Mouse (Mus musculus) neural tube, embryonic 12.5 days (tissue): Measurements from ENCODE around the gene Hao2. TPM values are rescaled to one million over a fixed set of nuclear protein-coding genes. Genes with fewer than 3 reads are reported as not detected.

Source experiments
- ATAC-seq: fragments of 200-750 bp; cut with Nextera tagmentation; 2 replicates; pipeline ENCODE4 v1.8.0; 2017; ENCODE audit warnings: low read depth, mild to moderate bottlenecking, moderate TSS enrichment, moderate library complexity; ENCODE audit not compliant: low FRiP score
- H3K27ac ChIP-seq: fragments of 300-500 bp; sonication (generic); 2 replicates; pipeline ENCODE4 v1.5.1; 2016
- H3K27me3 ChIP-seq: fragments of 300-500 bp; sonication (generic); replicated peaks from 2 replicates; pipeline ENCODE4 v1.6.1; 2016; ENCODE audit warnings: mild to moderate bottlenecking
- H3K36me3 ChIP-seq: fragments of 300-500 bp; sonication (generic); 2 replicates; pipeline ENCODE4 v1.6.1; 2016; ENCODE audit warnings: mild to moderate bottlenecking
- H3K4me1 ChIP-seq: fragments of 300-500 bp; sonication (generic); 2 replicates; pipeline ENCODE4 v1.6.1; 2016
- H3K4me2 ChIP-seq: fragments of 300-500 bp; sonication (generic); replicated peaks from 2 replicates; pipeline ENCODE4 v1.6.1; 2016; ENCODE audit warnings: mild to moderate bottlenecking
- H3K4me3 ChIP-seq: fragments of 300-500 bp; sonication (generic); 2 replicates; pipeline ENCODE4 v1.5.1; 2016
- H3K9ac ChIP-seq: fragments of 300-500 bp; sonication (generic); 2 replicates; pipeline ENCODE4 v1.6.1; 2016; ENCODE audit warnings: mild to moderate bottlenecking
- H3K9me3 ChIP-seq: fragments of 300-500 bp; sonication (generic); 2 replicates; pipeline ENCODE4 v1.6.1; 2016; ENCODE audit warnings: mild to moderate bottlenecking
- WGBS: fragments of 180-500 bp; shearing (Covaris S2); methylation state at CpG from one replicate; pipeline ENCODE4 v1.1.7; 2016; 5-methylcytosine and 5-hydroxymethylcytosine counted together
- polyA plus RNA-seq: library from polyadenylated mRNA; unstranded; fragments of >200 nt; fragmentation: Nextera tagmentation; extraction: Ambion mirVana; gene quantifications from 2 replicates; pipeline ENCODE4 v1.2.1, GENCODE M21; 2016

Gene Hao2
- polyA plus RNA-seq, 1 experiment from 2014 or later: 0.09 TPM

DNA sequence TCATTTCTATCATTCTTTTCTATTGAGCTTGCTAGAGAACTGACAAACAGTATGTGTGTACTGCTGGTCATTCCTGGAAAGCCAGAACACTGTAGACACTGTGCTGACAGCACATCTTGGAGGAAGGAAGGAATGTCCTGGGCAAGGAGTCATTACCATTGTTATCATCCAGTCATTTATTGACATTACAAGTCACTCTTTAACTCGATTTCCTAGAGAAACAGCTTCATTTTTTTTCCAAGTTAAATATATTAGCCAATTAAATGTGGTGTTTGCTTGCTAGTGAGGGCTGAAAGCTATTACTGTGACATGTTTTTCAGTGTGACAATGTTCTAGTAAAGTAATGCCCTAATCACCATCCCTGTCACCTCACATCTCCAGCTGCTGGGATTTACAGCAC is 39.4 kb downstream of the Hao2 start:
- Histone ChIP-seq H3K36me3 (no peaks in the 10 kb centered on the region), H3K9ac (no peak overlapping the region), H3K27me3 (no peaks in the 10 kb centered on the region), H3K27ac (no peak overlapping the region), H3K4me3 (no peak overlapping the region), H3K9me3 (no peaks in the 10 kb centered on the region), H3K4me2 (no peak overlapping the region), H3K4me1 (no peaks in the 10 kb centered on the region)
- ATAC-seq: no peak
- 48% methylated on average over 1 of the region's 1 CpGs for WGBS

DNA sequence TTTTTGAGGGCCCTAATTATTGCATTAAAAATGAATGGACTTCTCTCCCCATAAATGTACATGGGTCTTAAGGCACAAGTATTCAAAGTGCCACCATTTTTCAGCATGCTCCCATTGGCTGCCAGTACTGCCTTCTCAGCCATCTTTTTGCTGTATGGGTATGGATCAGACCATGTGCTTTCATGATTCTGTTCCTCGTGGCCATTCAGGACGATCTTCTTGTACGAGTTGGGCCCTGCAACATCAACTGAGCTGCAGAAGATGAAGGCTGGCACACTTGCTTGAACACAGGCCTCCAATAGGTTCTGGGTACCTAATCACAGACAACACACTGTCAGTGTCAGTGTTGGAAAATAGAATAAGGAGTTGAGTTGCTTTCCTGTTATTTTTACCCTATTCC is 40.0 kb downstream of the Hao2 start:
- no peak for ATAC-seq
- WGBS: 92% methylated on average over 3 of the region's 3 CpGs

DNA sequence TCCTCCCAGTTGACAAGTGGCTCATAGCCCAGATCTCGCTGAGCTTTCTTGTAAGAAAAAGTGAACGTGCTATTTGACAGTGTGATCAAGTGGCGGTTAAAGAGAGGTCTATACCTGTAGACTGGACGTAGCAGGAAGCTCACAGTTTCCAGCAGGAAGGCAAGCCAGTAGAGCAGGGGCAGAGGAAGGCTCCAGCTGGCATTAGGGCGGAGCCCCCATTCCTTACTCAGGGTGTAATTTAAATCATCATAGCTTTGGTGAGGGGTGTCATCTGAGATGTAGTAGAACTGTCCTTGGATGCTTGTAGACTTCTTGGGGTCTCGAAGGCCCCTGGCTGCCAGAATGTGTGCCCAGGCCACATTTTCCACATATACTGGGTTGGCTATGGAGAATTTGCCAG is 40.4 kb downstream of the Hao2 start:
- no peaks in the 10 kb centered on the region for H3K4me1 ChIP-seq
- H3K9me3 ChIP-seq: no peaks in the 10 kb centered on the region
- 89% methylated on average over 6 of the region's 6 CpGs for WGBS
- no peak overlapping the region for H3K27ac ChIP-seq
- H3K9ac ChIP-seq: no peak overlapping the region
- H3K27me3 ChIP-seq: no peaks in the 10 kb centered on the region
- no peak for ATAC-seq
- no peaks in the 10 kb centered on the region for H3K36me3 ChIP-seq
- H3K4me3 ChIP-seq: no peak overlapping the region
- no peak overlapping the region for H3K4me2 ChIP-seq

More for the DNA sequence above, 40.0 kb downstream of the Hao2 start:
- Histone ChIP-seq H3K27ac (no peak overlapping the region), H3K4me1 (no peaks in the 10 kb centered on the region), H3K36me3 (no peaks in the 10 kb centered on the region), H3K9me3 (no peaks in the 10 kb centered on the region), H3K27me3 (no peaks in the 10 kb centered on the region), H3K4me2 (no peak overlapping the region), H3K9ac (no peak overlapping the region), H3K4me3 (no peak overlapping the region)

DNA sequence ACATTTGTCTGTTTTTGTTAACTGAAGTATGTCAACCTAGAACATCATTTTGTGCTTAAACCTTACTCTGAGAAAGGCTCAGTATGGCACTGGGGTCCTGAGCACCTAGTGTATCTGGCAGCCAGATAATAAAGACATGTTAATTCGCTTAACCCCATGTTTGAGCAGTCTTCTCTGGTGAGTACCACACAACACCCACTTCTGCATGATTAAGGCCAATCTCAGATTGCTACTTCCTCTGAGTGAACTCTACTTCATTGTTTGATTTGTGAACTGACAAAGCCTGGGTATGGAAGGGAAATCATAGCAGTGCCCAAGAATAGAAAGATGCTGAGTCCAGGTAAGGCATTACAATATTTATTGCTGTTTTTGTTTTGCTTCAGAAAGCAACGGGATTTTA is 41.2 kb downstream of the Hao2 start:
- Histone ChIP-seq H3K9me3 (no peaks in the 10 kb centered on the region), H3K4me1 (no peaks in the 10 kb centered on the region), H3K36me3 (no peaks in the 10 kb centered on the region), H3K4me3 (no peak overlapping the region), H3K27me3 (no peaks in the 10 kb centered on the region), H3K9ac (no peak overlapping the region), H3K27ac (no peak overlapping the region), H3K4me2 (no peak overlapping the region)
- ATAC-seq: no peak
- 72% methylated on average over 2 of the region's 2 CpGs for WGBS

DNA sequence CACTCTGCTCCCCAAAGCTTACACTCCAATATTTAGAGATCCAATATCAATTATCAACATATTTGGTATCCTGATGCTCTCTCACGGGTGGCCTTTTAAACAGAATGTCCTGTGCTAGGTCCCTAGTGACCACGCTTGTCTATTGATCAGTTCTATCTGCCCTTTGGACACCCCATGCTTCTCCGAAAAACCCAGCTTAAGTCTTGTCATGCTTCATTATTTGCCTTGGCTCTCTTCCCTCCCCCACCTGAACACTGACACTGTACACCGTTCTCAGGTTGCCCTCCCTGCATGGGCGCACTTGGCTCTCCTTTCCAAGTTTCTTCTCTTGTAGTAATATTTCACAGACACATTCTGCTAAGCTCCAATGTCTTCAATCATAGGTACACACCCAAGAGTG is 42.8 kb downstream of the Hao2 start:
- Histone ChIP-seq H3K4me1 (no peaks in the 10 kb centered on the region), H3K36me3 (no peaks in the 10 kb centered on the region), H3K27me3 (no peaks in the 10 kb centered on the region), H3K4me3 (no peak overlapping the region), H3K9ac (no peak overlapping the region), H3K9me3 (no peaks in the 10 kb centered on the region), H3K4me2 (no peak overlapping the region), H3K27ac (no peak overlapping the region)
- WGBS: 88% methylated on average over 5 of the region's 5 CpGs
- no peak for ATAC-seq

DNA sequence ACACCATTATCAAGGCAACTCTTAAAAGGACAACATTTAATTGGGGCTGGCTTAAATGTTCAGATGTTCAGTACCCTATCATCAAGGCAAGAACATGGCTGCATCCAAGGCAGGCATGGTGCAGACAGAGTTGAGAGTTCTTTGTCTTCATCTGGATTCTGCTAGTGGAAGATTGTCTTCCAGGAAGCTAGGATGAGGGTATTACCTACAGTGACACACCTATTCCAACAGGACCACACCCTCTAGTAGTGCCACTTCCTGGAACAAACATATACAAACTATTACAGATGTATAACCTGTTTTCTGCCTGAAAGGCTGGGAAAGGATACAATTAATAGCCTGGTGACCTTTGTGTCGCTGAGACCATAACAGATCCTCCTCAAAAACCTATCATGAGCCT is 44.1 kb downstream of the Hao2 start:
- no peaks in the 10 kb centered on the region for H3K36me3 ChIP-seq
- H3K9me3 ChIP-seq: no peaks in the 10 kb centered on the region
- no peak overlapping the region for H3K27ac ChIP-seq
- H3K9ac ChIP-seq: no peak overlapping the region
- H3K4me2 ChIP-seq: no peak overlapping the region
- no peaks in the 10 kb centered on the region for H3K4me1 ChIP-seq
- no peak overlapping the region for H3K4me3 ChIP-seq
- no peaks in the 10 kb centered on the region for H3K27me3 ChIP-seq
- WGBS: 87% methylated on average over 1 of the region's 1 CpGs
- no peak for ATAC-seq

Other genes with a start within 250 kb of the Hao2 start
- not detected in 2 replicates for gene Hsd3b2, start 168.7 kb downstream of the Hao2 start, polyA plus RNA-seq
- gene Hsd3b3, start 130.1 kb downstream of the Hao2 start, polyA plus RNA-seq: 0.08 and 0.23 TPM in 2 replicates
- 24.5 and 28.8 TPM in 2 replicates for gene Hsd3b6, start 78.8 kb downstream of the Hao2 start, polyA plus RNA-seq
- 0.19 and 0.23 TPM in 2 replicates for gene Hsd3b1, start 33.4 kb downstream of the Hao2 start, polyA plus RNA-seq
- gene Wars2, start 247.8 kb upstream of the Hao2 start, polyA plus RNA-seq: 5.5 and 6.4 TPM in 2 replicates